Mouse (Mus musculus) neural tube, embryonic 12.5 days (tissue): ENCODE measurements at regions not wholly inside any gene's neighbourhood (a gene's known extent, or its start where the extent isn't known, plus 50 kb on each side); places are given as distances from the start of the nearest gene placed in this dataset.
A peak's percentile ranks its signal among the peaks of the same experiment; 100 is the strongest.

Source experiments
- ATAC-seq: fragments of 200-750 bp; cut with Nextera tagmentation; 2 replicates; pipeline ENCODE4 v1.8.0; 2017; ENCODE audit warnings: low read depth, mild to moderate bottlenecking, moderate TSS enrichment, moderate library complexity; ENCODE audit not compliant: low FRiP score
- H3K27ac ChIP-seq: fragments of 300-500 bp; sonication (generic); 2 replicates; pipeline ENCODE4 v1.5.1; 2016
- H3K27me3 ChIP-seq: fragments of 300-500 bp; sonication (generic); replicated peaks from 2 replicates; pipeline ENCODE4 v1.6.1; 2016; ENCODE audit warnings: mild to moderate bottlenecking
- H3K36me3 ChIP-seq: fragments of 300-500 bp; sonication (generic); 2 replicates; pipeline ENCODE4 v1.6.1; 2016; ENCODE audit warnings: mild to moderate bottlenecking
- H3K4me1 ChIP-seq: fragments of 300-500 bp; sonication (generic); 2 replicates; pipeline ENCODE4 v1.6.1; 2016
- H3K4me2 ChIP-seq: fragments of 300-500 bp; sonication (generic); replicated peaks from 2 replicates; pipeline ENCODE4 v1.6.1; 2016; ENCODE audit warnings: mild to moderate bottlenecking
- H3K4me3 ChIP-seq: fragments of 300-500 bp; sonication (generic); 2 replicates; pipeline ENCODE4 v1.5.1; 2016
- H3K9ac ChIP-seq: fragments of 300-500 bp; sonication (generic); 2 replicates; pipeline ENCODE4 v1.6.1; 2016; ENCODE audit warnings: mild to moderate bottlenecking
- H3K9me3 ChIP-seq: fragments of 300-500 bp; sonication (generic); 2 replicates; pipeline ENCODE4 v1.6.1; 2016; ENCODE audit warnings: mild to moderate bottlenecking
- WGBS: fragments of 180-500 bp; shearing (Covaris S2); methylation state at CpG from one replicate; pipeline ENCODE4 v1.1.7; 2016; 5-methylcytosine and 5-hydroxymethylcytosine counted together

DNA sequence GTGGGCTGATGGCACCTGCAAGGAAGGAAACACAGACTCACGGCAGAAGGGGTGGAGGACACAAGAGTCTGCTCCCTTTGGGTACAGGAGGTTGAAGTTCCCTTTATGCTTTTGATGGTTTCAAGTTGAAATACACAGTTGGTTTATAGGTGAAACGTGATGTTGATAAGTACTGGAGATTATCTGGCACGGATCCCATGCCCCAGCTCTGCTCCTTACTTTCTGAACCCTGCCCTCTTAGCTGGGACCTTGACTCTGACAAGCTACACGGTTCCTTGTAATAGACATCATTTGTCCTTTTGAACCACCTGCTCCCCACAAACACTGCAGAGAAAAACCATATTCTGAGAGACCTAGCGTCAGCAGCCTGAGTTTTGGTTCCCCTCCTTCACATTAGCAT lies 363.4 kb upstream of the Dynlrb2 start:
- no peaks in the 10 kb centered on the region for H3K36me3 ChIP-seq
- no peaks in the 10 kb centered on the region for H3K27me3 ChIP-seq
- ATAC-seq, result no peak
- WGBS, result 93% methylated on average over 5 of the region's 5 CpGs
- no peak overlapping the region for H3K27ac ChIP-seq
- H3K4me1 ChIP-seq, result no peaks in the 10 kb centered on the region
- H3K9ac ChIP-seq, result no peak overlapping the region
- 0 out of 2 replicates have a peak, but pooled peaks cover 5% of the 10 kb centered on the region for H3K9me3 ChIP-seq
- no peak overlapping the region for H3K4me2 ChIP-seq
- H3K4me3 ChIP-seq, result no peak overlapping the region

DNA sequence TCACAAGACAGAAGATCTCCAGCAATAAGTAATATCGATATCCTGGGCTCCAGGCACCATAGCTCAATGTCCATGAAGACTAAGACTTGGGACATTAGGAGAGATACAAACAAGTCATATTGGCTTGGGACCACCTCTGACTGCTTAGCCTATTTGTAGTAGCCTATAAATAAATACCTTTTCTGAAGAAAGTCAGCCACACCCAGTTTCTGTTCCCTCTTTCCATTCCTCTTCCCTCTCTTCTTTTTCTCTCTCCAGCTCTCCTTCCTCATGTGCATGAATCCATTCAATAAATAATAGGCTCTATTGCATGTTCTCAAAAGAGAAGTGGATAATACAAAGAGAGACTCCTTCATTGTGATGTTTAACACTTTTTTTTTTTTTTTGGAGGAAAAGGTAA lies 364.8 kb upstream of the Dynlrb2 start:
- no peaks in the 10 kb centered on the region for H3K27me3 ChIP-seq
- no peaks in the 10 kb centered on the region for H3K4me1 ChIP-seq
- no peaks in the 10 kb centered on the region for H3K36me3 ChIP-seq
- no peak overlapping the region for H3K9ac ChIP-seq
- no peak overlapping the region for H3K4me2 ChIP-seq
- no peak for ATAC-seq
- 87% methylated on average over 1 of the region's 1 CpGs for WGBS
- H3K27ac ChIP-seq, result no peak overlapping the region
- no peaks in the 10 kb centered on the region for H3K9me3 ChIP-seq
- no peak overlapping the region for H3K4me3 ChIP-seq

DNA sequence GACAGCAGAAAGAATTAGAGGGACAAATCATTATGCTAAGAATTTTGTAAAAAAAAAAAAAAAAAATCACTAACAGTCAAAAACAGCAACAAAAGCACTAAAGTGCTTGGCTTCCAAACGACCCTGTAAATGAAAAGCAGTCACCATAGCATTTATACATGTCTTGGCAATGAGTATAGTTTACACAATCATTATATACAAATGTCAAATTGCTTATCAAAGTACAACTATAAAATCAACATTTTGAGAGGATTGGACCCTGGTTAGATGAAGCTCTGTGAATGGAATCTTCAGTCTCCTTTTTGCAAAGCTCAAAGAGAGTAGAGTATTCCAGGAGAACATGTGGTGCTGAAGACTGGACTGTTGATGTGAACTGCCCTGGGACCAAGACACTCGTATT lies 367.0 kb upstream of the Dynlrb2 start:
- no peak overlapping the region for H3K27ac ChIP-seq
- 75% methylated on average over 2 of the region's 2 CpGs for WGBS
- H3K27me3 ChIP-seq, result no peaks in the 10 kb centered on the region
- no peak overlapping the region for H3K4me3 ChIP-seq
- no peak for ATAC-seq
- H3K4me1 ChIP-seq, result no peaks in the 10 kb centered on the region
- no peaks in the 10 kb centered on the region for H3K36me3 ChIP-seq
- no peaks in the 10 kb centered on the region for H3K9me3 ChIP-seq
- no peak overlapping the region for H3K4me2 ChIP-seq
- no peak overlapping the region for H3K9ac ChIP-seq

- Histone ChIP-seq H3K4me2 (no peak overlapping the region), H3K4me1 (no peaks in the 10 kb centered on the region), H3K9ac (no peak overlapping the region), H3K4me3 (no peak overlapping the region), H3K27ac (no peak overlapping the region), H3K36me3 (no peaks in the 10 kb centered on the region), H3K9me3 (no peaks in the 10 kb centered on the region), H3K27me3 (no peaks in the 10 kb centered on the region)
- WGBS, result 88% methylated on average over 2 of the region's 2 CpGs
- no peak for ATAC-seq
Measured at GRCm38 (mm10) chr8:116133503-116133902, 371.3 kb upstream of the Dynlrb2 start.

DNA sequence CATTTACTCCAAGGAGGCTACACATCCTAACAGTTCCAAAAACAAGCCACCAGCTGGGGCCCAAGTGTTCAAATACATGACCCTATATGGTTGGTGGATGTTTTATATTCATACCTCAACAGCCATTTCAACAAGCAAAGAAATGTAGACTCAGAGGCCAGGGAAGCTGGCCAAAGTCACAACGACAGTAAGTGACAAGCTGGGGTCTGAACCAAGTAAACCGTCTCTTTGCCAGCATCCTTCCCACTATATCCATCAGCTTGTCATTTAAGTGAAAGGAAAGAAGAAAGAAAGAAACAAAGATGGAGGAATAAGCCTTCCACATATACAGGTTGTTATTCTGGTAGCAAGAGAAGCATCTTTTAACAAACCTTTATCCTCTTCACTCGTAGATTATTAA lies 371.7 kb upstream of the Dynlrb2 start:
- WGBS, result 88% methylated on average over 3 of the region's 3 CpGs
- Histone ChIP-seq H3K27ac (no peak overlapping the region), H3K4me2 (no peak overlapping the region), H3K9ac (no peak overlapping the region), H3K4me3 (no peak overlapping the region), H3K27me3 (no peaks in the 10 kb centered on the region), H3K4me1 (no peaks in the 10 kb centered on the region), H3K9me3 (no peaks in the 10 kb centered on the region), H3K36me3 (no peaks in the 10 kb centered on the region)
- no peak for ATAC-seq

GRCm38 (mm10) chr8:116120067-116120466 lies 384.7 kb upstream of the Dynlrb2 start:
- peaks cover 10% of the 10 kb centered on the region for H3K4me1 ChIP-seq
- no peaks in the 10 kb centered on the region for H3K36me3 ChIP-seq
- H3K4me2 ChIP-seq, result no peak overlapping the region
- 80% methylated on average over 13 of the region's 13 CpGs for WGBS
- H3K27ac ChIP-seq, result no peak overlapping the region
- no peak overlapping the region for H3K9ac ChIP-seq
- no peaks in the 10 kb centered on the region for H3K27me3 ChIP-seq
- H3K9me3 ChIP-seq, result no peaks in the 10 kb centered on the region
- ATAC-seq, result no peak
- no peak overlapping the region for H3K4me3 ChIP-seq

- no peak overlapping the region for H3K9ac ChIP-seq
- no peak for ATAC-seq
- no peaks in the 10 kb centered on the region for H3K9me3 ChIP-seq
Measured at GRCm38 (mm10) chr8:116117919-116118318, 386.9 kb upstream of the Dynlrb2 start.

DNA sequence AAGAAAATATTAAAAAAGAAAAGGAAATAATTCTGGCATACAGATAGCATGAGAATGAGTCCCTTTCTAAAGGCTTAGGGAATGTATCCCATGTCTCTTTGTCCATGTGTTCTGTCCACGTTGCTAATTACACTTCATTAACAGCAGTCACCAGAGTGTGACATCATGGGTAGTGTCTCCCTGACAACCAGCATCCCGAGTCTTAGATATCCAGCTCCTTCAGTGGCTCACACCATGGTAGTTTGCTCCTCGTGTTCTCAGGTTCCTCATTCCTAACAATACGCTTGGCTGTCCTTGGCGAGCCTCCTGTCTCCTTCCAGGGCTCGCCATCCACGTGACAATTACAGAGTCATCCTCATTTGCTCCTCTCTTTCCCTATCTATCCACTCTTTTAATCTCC lies 388.1 kb upstream of the Dynlrb2 start:
- Histone ChIP-seq H3K4me2 (no peak overlapping the region; the same call in 1 of the 2 replicates), H3K36me3 (no peaks in the 10 kb centered on the region), H3K27me3 (no peaks in the 10 kb centered on the region), H3K9ac (no peak overlapping the region), H3K4me1 (peaks cover 10% of the 10 kb centered on the region), H3K27ac (no peak overlapping the region), H3K9me3 (no peaks in the 10 kb centered on the region), H3K4me3 (no peak overlapping the region)
- ATAC-seq, result peak; percentile 77
- 44% methylated on average over 7 of the region's 7 CpGs for WGBS

More at GRCm38 (mm10) chr8:116117919-116118318, 386.9 kb upstream of the Dynlrb2 start:
- Histone ChIP-seq H3K4me1 (peaks cover 10% of the 10 kb centered on the region), H3K4me3 (no peak overlapping the region), H3K4me2 (no peak overlapping the region), H3K27ac (no peak overlapping the region), H3K27me3 (no peaks in the 10 kb centered on the region), H3K36me3 (no peaks in the 10 kb centered on the region)
- WGBS, result 84% methylated on average over 2 of the region's 2 CpGs

DNA sequence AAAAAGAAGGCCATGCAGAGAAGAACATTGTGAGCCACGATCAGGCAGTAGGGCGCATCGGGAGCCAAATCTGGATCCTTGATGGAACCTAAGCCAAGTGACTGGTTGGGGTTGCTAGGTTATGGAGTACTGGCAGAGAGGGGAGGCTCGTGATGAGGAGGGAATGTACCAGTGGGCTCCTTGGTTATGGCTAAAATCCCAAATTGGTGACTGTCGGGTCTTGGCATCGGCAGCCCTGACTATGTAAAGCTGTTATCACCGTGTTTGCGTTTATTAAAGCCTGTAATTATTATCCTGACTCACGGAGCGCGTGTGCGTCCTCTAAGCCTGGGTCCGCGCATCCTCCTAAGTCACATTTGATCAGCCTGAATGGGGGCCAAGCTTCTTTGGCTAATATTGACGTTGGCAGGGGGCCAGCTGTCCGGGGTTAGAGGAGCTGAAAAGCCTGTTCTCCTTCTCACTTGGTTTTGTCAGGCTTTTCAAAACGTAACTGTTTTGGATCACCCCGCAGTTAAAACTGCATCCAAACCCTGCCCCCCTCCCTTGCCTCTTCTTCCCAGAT lies 388.9 kb upstream of the Dynlrb2 start:
- H3K36me3 ChIP-seq, result no peaks in the 10 kb centered on the region
- peaks cover 10% of the 10 kb centered on the region for H3K4me1 ChIP-seq
- 44% methylated on average over 18 of the region's 18 CpGs for WGBS
- H3K4me3 ChIP-seq, result no peak overlapping the region
- H3K27me3 ChIP-seq, result no peaks in the 10 kb centered on the region
- H3K9me3 ChIP-seq, result no peaks in the 10 kb centered on the region
- ATAC-seq, result peak; percentile 65
- peak overlapping the region; percentile 38 for H3K4me2 ChIP-seq
- no peak overlapping the region for H3K9ac ChIP-seq
- H3K27ac ChIP-seq, result no peak overlapping the region

DNA sequence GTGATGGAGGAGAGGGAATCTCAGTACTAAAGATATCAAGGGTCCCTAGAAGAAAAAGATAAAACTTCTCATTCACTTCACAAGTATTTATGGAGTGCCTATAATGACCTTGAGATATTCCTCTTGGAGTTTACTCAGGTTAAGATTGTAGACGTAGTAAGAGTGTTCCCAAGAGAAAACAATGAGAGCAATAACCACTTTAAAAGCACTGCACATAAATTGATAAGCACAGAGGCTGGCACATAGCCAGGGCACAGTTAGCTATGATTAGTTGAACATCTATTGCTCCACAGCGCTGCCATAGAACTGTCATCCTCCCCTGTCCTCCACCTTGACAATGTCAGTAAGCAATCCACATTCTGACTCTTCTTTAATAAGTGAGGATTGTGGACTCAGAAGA lies 389.8 kb upstream of the Dynlrb2 start:
- no peak overlapping the region for H3K4me3 ChIP-seq
- no peaks in the 10 kb centered on the region for H3K27me3 ChIP-seq
- no peak overlapping the region for H3K4me2 ChIP-seq
- H3K9ac ChIP-seq, result no peak overlapping the region
- peaks cover 10% of the 10 kb centered on the region for H3K4me1 ChIP-seq
- H3K36me3 ChIP-seq, result no peaks in the 10 kb centered on the region
- 67% methylated on average over 2 of the region's 2 CpGs for WGBS
- no peak overlapping the region for H3K27ac ChIP-seq
- ATAC-seq, result no peak
- H3K9me3 ChIP-seq, result no peaks in the 10 kb centered on the region

GRCm38 (mm10) chr8:116114502-116114901 lies 390.3 kb upstream of the Dynlrb2 start:
- Histone ChIP-seq H3K4me2 (no peak overlapping the region), H3K27me3 (no peaks in the 10 kb centered on the region), H3K36me3 (no peaks in the 10 kb centered on the region), H3K9me3 (no peaks in the 10 kb centered on the region), H3K9ac (no peak overlapping the region), H3K27ac (no peak overlapping the region), H3K4me1 (peaks cover 10% of the 10 kb centered on the region), H3K4me3 (no peak overlapping the region)
- 81% methylated on average over 2 of the region's 2 CpGs for WGBS
- no peak for ATAC-seq

- H3K4me2 ChIP-seq, result no peak overlapping the region
- peaks cover 5% of the 10 kb centered on the region for H3K4me1 ChIP-seq
- H3K9ac ChIP-seq, result no peak overlapping the region
- H3K4me3 ChIP-seq, result no peak overlapping the region
- ATAC-seq, result no peak
- no peaks in the 10 kb centered on the region for H3K36me3 ChIP-seq
- 68% methylated on average over 12 of the region's 12 CpGs for WGBS
- H3K27ac ChIP-seq, result no peak overlapping the region
- H3K27me3 ChIP-seq, result no peaks in the 10 kb centered on the region
- H3K9me3 ChIP-seq, result no peaks in the 10 kb centered on the region
Measured at GRCm38 (mm10) chr8:116111168-116111567, 393.6 kb upstream of the Dynlrb2 start.

GRCm38 (mm10) chr8:116096666-116097065 lies 389.1 kb upstream of the Maf start:
- Histone ChIP-seq H3K4me1 (no peaks in the 10 kb centered on the region), H3K9ac (no peak overlapping the region), H3K9me3 (no peaks in the 10 kb centered on the region), H3K4me2 (no peak overlapping the region), H3K27me3 (no peaks in the 10 kb centered on the region), H3K27ac (no peak overlapping the region), H3K4me3 (no peak overlapping the region), H3K36me3 (no peaks in the 10 kb centered on the region)
- ATAC-seq, result no peak
- WGBS, result 72% methylated on average over 3 of the region's 3 CpGs
